Mouse (Mus musculus): ENCODE results near the gene Acp1. TPM values are rescaled to one million over a fixed set of nuclear protein-coding genes. Genes with fewer than 3 reads are reported as not detected.
A peak's percentile ranks its signal among the peaks of the same experiment; 100 is the strongest.

Gene Acp1
- polyA plus RNA-seq, 1 experiment from 2014 or later: 100 TPM

- H3K27ac ChIP-seq (replicated peaks): no peak overlapping the region
- peaks cover 30% of the 10 kb centered on the region for H3K4me1 ChIP-seq
- H3K4me2 ChIP-seq: no peak overlapping the region
- H3K4me3 ChIP-seq (replicated peaks): no peak overlapping the region
- WGBS: 83% methylated on average over 1 of the region's 1 CpGs
- no peaks in the 10 kb centered on the region for H3K9me3 ChIP-seq (replicated peaks)
- no peaks in the 10 kb centered on the region for H3K27me3 ChIP-seq (replicated peaks)
- peaks cover 1% of the 10 kb centered on the region for H3K36me3 ChIP-seq
- no peak for ATAC-seq (ENCODE audit: low FRiP score)
- no peak overlapping the region for H3K9ac ChIP-seq (replicated peaks)
These were observed 2.7 kb downstream of the Acp1 start for GRCm38 (mm10) chr12:30908658-30909057.

DNA sequence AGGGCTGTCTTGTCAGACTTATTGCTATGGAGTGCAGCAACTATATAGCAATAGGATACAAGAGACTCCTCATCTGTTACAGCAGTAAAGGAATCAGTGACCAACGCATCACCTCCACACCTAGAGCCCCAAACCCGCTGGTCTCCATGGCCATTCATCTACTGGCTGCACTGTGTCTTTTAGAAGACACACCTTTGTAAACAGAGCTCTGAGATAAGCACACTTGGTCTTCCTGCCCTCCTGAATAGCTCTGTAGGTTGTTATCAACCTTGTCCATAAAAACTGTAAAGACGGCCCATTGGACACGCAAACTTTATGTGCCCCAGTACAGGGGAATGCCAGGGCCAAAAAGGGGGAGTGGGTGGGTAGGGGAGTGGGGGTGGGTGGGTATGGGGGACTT, 14.3 kb downstream of the Acp1 start:
- ATAC-seq (ENCODE audit: low FRiP score): no peak
- Histone ChIP-seq H3K9me3 (replicated peaks) (no peaks in the 10 kb centered on the region), H3K9ac (replicated peaks) (no peak overlapping the region), H3K4me3 (replicated peaks) (no peak overlapping the region), H3K4me2 (no peak overlapping the region), H3K27ac (replicated peaks) (no peak overlapping the region), H3K27me3 (replicated peaks) (no peaks in the 10 kb centered on the region), H3K36me3 (peaks cover 20% of the 10 kb centered on the region), H3K4me1 (no peaks in the 10 kb centered on the region)
- 94% methylated on average over 4 of the region's 4 CpGs for WGBS

DNA sequence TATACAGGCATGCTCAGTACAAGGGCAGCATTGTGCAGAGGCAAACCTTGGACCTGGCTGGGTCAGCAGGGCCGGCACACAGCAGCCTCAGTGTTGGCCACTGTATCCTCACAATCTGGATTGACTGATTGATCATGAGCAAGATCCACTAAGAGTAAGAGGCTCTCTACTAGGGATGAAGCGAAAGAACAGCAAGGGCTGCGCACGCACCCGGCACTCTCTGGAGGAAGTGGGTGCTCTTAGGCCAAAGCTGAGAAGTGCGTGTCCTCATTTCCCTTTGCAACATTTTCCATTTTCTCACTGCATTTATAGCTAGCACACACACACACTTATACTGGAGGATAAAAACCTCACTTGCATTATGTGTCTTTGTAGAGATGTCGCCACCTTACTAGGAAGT, 20.0 kb downstream of the Acp1 start:
- H3K27ac ChIP-seq (replicated peaks): no peak overlapping the region
- no peaks in the 10 kb centered on the region for H3K4me1 ChIP-seq
- H3K9ac ChIP-seq (replicated peaks): no peak overlapping the region
- H3K9me3 ChIP-seq (replicated peaks): no peaks in the 10 kb centered on the region
- H3K4me2 ChIP-seq: no peak overlapping the region
- no peak overlapping the region for H3K4me3 ChIP-seq (replicated peaks)
- H3K27me3 ChIP-seq (replicated peaks): peaks cover 3% of the 10 kb centered on the region
- WGBS: 93% methylated on average over 7 of the region's 7 CpGs
- no peak for ATAC-seq (ENCODE audit: low FRiP score)
- H3K36me3 ChIP-seq: peaks cover 9% of the 10 kb centered on the region

GRCm38 (mm10) chr12:30890067-30890466, 21.3 kb downstream of the Acp1 start:
- WGBS: 41% methylated on average over 5 of the region's 5 CpGs
- Histone ChIP-seq H3K4me2 (no peak overlapping the region), H3K36me3 (peaks cover 8% of the 10 kb centered on the region), H3K27ac (replicated peaks) (no peak overlapping the region), H3K9me3 (replicated peaks) (no peaks in the 10 kb centered on the region), H3K4me1 (peaks cover under 1% of the 10 kb centered on the region; the same call in 1 of the 2 replicates), H3K4me3 (replicated peaks) (no peak overlapping the region), H3K9ac (replicated peaks) (no peak overlapping the region), H3K27me3 (replicated peaks) (peaks cover 16% of the 10 kb centered on the region)
- peak; percentile 73 for ATAC-seq (ENCODE audit: low FRiP score)

DNA sequence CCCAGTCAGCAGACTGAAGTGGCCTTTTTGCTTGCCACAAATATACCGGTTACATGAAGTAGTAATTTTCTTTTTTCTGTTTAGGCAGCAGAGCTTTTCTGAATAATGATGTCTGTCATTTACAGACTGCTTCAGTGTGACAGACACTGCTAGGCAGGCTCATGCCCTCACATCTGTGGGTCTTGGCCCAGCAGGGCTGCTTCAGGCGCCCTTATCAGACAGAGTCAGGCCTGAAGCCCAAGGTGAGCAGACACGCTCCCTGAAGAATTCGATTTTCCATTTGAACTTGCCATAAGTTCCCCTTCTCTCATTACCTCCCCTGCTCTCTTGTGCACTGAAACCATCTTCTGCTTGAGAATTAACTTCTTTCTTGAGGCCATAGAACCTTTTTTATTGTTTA, 23.4 kb downstream of the Acp1 start:
- H3K9me3 ChIP-seq (replicated peaks): no peaks in the 10 kb centered on the region
- WGBS: 87% methylated on average over 4 of the region's 4 CpGs
- H3K9ac ChIP-seq (replicated peaks): no peak overlapping the region
- no peak overlapping the region for H3K4me3 ChIP-seq (replicated peaks)
- peaks cover 35% of the 10 kb centered on the region for H3K27me3 ChIP-seq (replicated peaks)
- H3K36me3 ChIP-seq: no peaks in the 10 kb centered on the region
- ATAC-seq (ENCODE audit: low FRiP score): no peak
- H3K4me1 ChIP-seq: peaks cover 17% of the 10 kb centered on the region
- no peak overlapping the region for H3K4me2 ChIP-seq
- no peak overlapping the region for H3K27ac ChIP-seq (replicated peaks)

GRCm38 (mm10) chr12:30885891-30886290, 25.5 kb downstream of the Acp1 start:
- no peak overlapping the region for H3K4me3 ChIP-seq (replicated peaks)
- H3K9me3 ChIP-seq (replicated peaks): no peaks in the 10 kb centered on the region
- WGBS: 78% methylated on average over 6 of the region's 6 CpGs
- H3K36me3 ChIP-seq: no peaks in the 10 kb centered on the region
- H3K27ac ChIP-seq (replicated peaks): no peak overlapping the region
- no peak overlapping the region for H3K4me2 ChIP-seq
- ATAC-seq (ENCODE audit: low FRiP score): no peak
- peaks cover 17% of the 10 kb centered on the region for H3K4me1 ChIP-seq
- no peak overlapping the region for H3K9ac ChIP-seq (replicated peaks)
- peaks cover 48% of the 10 kb centered on the region for H3K27me3 ChIP-seq (replicated peaks)

GRCm38 (mm10) chr12:30884622-30885230, 26.7 kb downstream of the Acp1 start:
- Histone ChIP-seq H3K9me3 (replicated peaks) (no peaks in the 10 kb centered on the region), H3K27ac (replicated peaks) (no peak overlapping the region), H3K27me3 (replicated peaks) (peaks cover 48% of the 10 kb centered on the region), H3K4me2 (peak overlapping the region; percentile 92), H3K36me3 (no peaks in the 10 kb centered on the region), H3K9ac (replicated peaks) (peak overlapping the region; percentile 17), H3K4me1 (peaks cover 17% of the 10 kb centered on the region), H3K4me3 (replicated peaks) (peak overlapping the region; percentile 52)
- peak; percentile 63 for ATAC-seq (ENCODE audit: low FRiP score)
- WGBS: 8% methylated on average over 39 of the region's 39 CpGs

GRCm38 (mm10) chr12:30883986-30884621, 27.3 kb downstream of the Acp1 start, which contains the start of gene Alkal2:
Gene Alkal2 (plus strand): TSS chr12:30884322.
- Histone ChIP-seq H3K27me3 (replicated peaks) (peaks cover 51% of the 10 kb centered on the region), H3K4me2 (peak within 1 kb of the TSS; percentile 92), H3K9ac (replicated peaks) (peak within 1 kb of the TSS; percentile 17), H3K4me3 (replicated peaks) (peak within 1 kb of the TSS; percentile 52), H3K9me3 (replicated peaks) (no peaks in the 10 kb centered on the region), H3K4me1 (peaks cover 17% of the 10 kb centered on the region), H3K36me3 (no peaks in the 10 kb centered on the region), H3K27ac (replicated peaks) (no peak within 1 kb of the TSS)
- ATAC-seq (ENCODE audit: low FRiP score): peak; percentile 66
- under 1% methylated on average over 58 of the region's 58 CpGs for WGBS

- H3K9me3 ChIP-seq (replicated peaks): no peaks in the 10 kb centered on the region
- peak overlapping the region; percentile 92 for H3K4me2 ChIP-seq
- H3K9ac ChIP-seq (replicated peaks): peak overlapping the region; percentile 17
- no peak overlapping the region for H3K27ac ChIP-seq (replicated peaks)
- H3K4me3 ChIP-seq (replicated peaks): peak overlapping the region; percentile 52
- ATAC-seq (ENCODE audit: low FRiP score): no peak; the same call in 1 of the 2 replicates
- H3K27me3 ChIP-seq (replicated peaks): peaks cover 51% of the 10 kb centered on the region
- peaks cover 17% of the 10 kb centered on the region for H3K4me1 ChIP-seq
- 13% methylated on average over 4 of the region's 4 CpGs for WGBS
- no peaks in the 10 kb centered on the region for H3K36me3 ChIP-seq
These were observed 27.8 kb downstream of the Acp1 start for GRCm38 (mm10) chr12:30883592-30883985.

DNA sequence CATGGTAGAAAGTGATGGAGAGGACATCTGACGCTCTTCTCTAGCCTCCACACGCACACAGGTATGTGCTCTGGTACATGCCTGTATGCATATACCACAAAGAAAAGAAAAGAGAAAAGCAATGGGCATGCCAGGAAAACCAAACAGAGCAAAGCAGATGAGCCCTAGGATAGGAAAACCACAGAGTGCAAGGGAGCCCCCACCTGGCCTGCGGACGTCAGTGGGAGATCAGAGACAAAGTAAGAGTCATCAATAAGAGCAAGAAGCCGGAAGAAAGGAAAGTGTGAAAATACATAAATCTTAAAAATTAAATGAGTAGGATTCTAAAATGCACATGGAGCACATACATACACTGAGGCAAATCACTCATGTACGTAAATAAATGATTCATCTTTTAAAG, 31.9 kb downstream of the Acp1 start:
- Histone ChIP-seq H3K36me3 (no peaks in the 10 kb centered on the region), H3K27me3 (replicated peaks) (peaks cover 29% of the 10 kb centered on the region), H3K4me1 (peaks cover 10% of the 10 kb centered on the region), H3K4me2 (no peak overlapping the region), H3K9me3 (replicated peaks) (no peaks in the 10 kb centered on the region), H3K27ac (replicated peaks) (no peak overlapping the region), H3K9ac (replicated peaks) (no peak overlapping the region), H3K4me3 (replicated peaks) (no peak overlapping the region)
- no peak for ATAC-seq (ENCODE audit: low FRiP score)
- WGBS: 73% methylated on average over 6 of the region's 6 CpGs

DNA sequence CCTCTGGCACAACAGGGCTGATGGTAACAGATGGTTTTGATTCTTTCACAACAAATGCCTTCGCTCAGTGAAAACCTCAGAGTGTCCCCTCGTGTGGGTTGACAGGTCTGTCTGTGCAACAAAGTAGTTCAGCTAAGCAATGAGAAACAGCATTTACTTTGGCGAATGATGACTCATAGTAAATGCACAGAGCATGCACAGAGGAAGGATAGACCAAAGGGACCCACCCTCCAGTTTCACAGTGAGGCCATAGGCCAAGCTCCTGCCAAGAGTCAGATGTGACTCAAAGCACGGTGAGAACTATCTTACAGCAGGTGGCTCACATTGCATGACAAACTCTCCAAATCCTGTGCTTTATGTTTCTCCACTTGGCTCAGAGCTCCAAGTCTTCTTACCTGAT, 45.6 kb downstream of the Acp1 start:
- Histone ChIP-seq H3K9ac (replicated peaks) (no peak overlapping the region), H3K4me1 (no peaks in the 10 kb centered on the region), H3K27ac (replicated peaks) (no peak overlapping the region), H3K4me3 (replicated peaks) (no peak overlapping the region), H3K27me3 (replicated peaks) (no peaks in the 10 kb centered on the region), H3K36me3 (no peaks in the 10 kb centered on the region), H3K4me2 (no peak overlapping the region), H3K9me3 (replicated peaks) (no peaks in the 10 kb centered on the region)
- ATAC-seq (ENCODE audit: low FRiP score): no peak
- WGBS: 88% methylated on average over 4 of the region's 4 CpGs

DNA sequence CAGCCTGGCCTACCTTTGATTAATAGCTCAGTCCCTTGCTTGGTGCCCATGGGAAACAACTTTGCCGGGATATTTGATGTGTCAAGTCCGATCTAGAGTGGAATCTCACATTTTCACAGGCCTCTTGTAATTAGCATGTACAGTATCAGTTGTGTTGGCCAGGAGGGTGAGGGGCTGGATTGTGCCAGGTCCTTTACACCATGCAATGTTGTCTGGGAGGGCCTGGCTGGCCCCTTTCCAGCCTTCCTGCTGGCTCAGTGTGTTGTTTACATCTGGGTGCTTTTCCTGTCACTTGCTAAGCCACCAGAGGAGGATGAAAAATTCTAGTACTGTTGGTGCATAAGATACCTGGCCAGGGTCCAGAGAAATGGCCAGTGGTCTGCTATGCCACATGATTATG, 47.0 kb downstream of the Acp1 start:
- no peak overlapping the region for H3K27ac ChIP-seq (replicated peaks)
- no peak overlapping the region for H3K4me3 ChIP-seq (replicated peaks)
- H3K36me3 ChIP-seq: no peaks in the 10 kb centered on the region
- no peak overlapping the region for H3K4me2 ChIP-seq
- H3K27me3 ChIP-seq (replicated peaks): no peaks in the 10 kb centered on the region
- H3K9me3 ChIP-seq (replicated peaks): no peaks in the 10 kb centered on the region
- 59% methylated on average over 2 of the region's 2 CpGs for WGBS
- H3K4me1 ChIP-seq: no peaks in the 10 kb centered on the region
- H3K9ac ChIP-seq (replicated peaks): no peak overlapping the region
- ATAC-seq (ENCODE audit: low FRiP score): no peak

Data from neural tube, embryonic 15.5 days (tissue).